ENCODE assay signal across 8 mouse cellular contexts in the genomic region with DNA sequence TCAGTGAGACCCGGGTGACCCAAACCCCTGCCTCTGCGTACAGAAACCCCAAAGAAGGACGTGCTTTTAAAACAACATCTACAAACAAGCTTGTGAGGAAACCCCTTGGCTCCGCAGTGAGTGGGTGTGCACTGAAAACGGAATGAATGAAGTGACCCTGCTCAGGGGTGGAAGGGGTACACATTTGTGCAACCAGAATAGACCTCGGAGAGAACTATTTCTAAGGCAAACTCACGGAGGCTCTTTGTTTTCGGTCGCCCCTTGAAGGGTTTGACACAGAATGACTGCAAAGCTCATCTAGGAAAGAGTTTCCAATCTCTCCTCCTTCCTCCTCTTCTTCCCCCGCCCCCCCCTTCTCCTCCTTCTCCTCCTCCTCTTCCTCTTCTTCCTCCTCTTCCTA.
DNase-seq lines count a peak whose midpoint lies in the region; ATAC-seq and TF ChIP-seq lines count a peak whose summit lies in the region.

No protein-coding gene starts in this region.

- WGBS in kidney, embryonic 16.5 days, result 23% methylated on average over 9 of the region's 10 CpGs
- WGBS in forebrain, embryonic 12.5 days, result 5% methylated on average over 9 of the region's 10 CpGs
- 31% methylated on average over 10 of the region's 10 CpGs for WGBS in intestine, embryonic 15.5 days
- 24% methylated on average over 9 of the region's 10 CpGs for WGBS in midbrain, postnatal 0 days

- H3K4me1 ChIP-seq in kidney, embryonic 16.5 days (ENCODE audit: insufficient read depth, low read length), result peaks cover 46% of the 10 kb centered on the region
- H3K4me1 ChIP-seq in forebrain, embryonic 12.5 days, result peaks cover 57% of the 10 kb centered on the region
- peaks cover 29% of the 10 kb centered on the region for H3K4me1 ChIP-seq in intestine, embryonic 15.5 days (replicated peaks)
- H3K4me1 ChIP-seq in midbrain, postnatal 0 days (ENCODE audit: insufficient read depth, low read length), result 0 out of 2 replicates have a peak, but pooled peaks cover 3% of the 10 kb centered on the region

- no peaks in the 10 kb centered on the region for H3K27me3 ChIP-seq in kidney, embryonic 16.5 days (ENCODE audit: insufficient read depth, low read length)
- H3K27me3 ChIP-seq in forebrain, embryonic 12.5 days, result no peaks in the 10 kb centered on the region
- no peaks in the 10 kb centered on the region for H3K27me3 ChIP-seq in intestine, embryonic 15.5 days (replicated peaks)
- H3K27me3 ChIP-seq in midbrain, postnatal 0 days (ENCODE audit: insufficient read depth, low read length), result no peaks in the 10 kb centered on the region

- TF ChIP-seq CTCF in midbrain, postnatal 0 days (IDR thresholded peaks at IDR 0.05), result no peak

- no peak for DNase-seq in kidney, postnatal 10 days
- no peak for DNase-seq in midbrain, postnatal 0 days (ENCODE audit: low spot score)
- DNase-seq in spleen, postnatal 10 days (ENCODE audit: low spot score in 2 of 2), result no peak
- DNase-seq in left cerebral cortex, adult 8-10 months (ENCODE audit: low spot score in 2 of 2), result no peak

- H3K4me2 ChIP-seq in kidney, embryonic 16.5 days (replicated peaks; ENCODE audit: low read depth, low read length), result peak overlapping the region; percentile 56
- H3K4me2 ChIP-seq in forebrain, embryonic 12.5 days, result peak overlapping the region; percentile 58
- peak overlapping the region; percentile 73 for H3K4me2 ChIP-seq in intestine, embryonic 15.5 days (replicated peaks)
- H3K4me2 ChIP-seq in midbrain, postnatal 0 days (ENCODE audit: low read depth, low read length, poor library complexity, severe bottlenecking), result peak overlapping the region; percentile 65

- H3K27ac ChIP-seq in kidney, embryonic 16.5 days (ENCODE audit: low read length), result peak overlapping the region; percentile 76; the same call in 1 of the 2 replicates
- peak overlapping the region; percentile 51; the same call in 1 of the 2 replicates for H3K27ac ChIP-seq in forebrain, embryonic 12.5 days
- H3K27ac ChIP-seq in intestine, embryonic 15.5 days, result no peak overlapping the region
- no peak overlapping the region for H3K27ac ChIP-seq in midbrain, postnatal 0 days (ENCODE audit: low read depth, low read length)

- H3K36me3 ChIP-seq in kidney, embryonic 16.5 days (ENCODE audit: insufficient read depth, low read length), result 0 out of 2 replicates have a peak, but pooled peaks cover 5% of the 10 kb centered on the region
- H3K36me3 ChIP-seq in forebrain, embryonic 12.5 days (replicated peaks), result no peaks in the 10 kb centered on the region
- H3K36me3 ChIP-seq in intestine, embryonic 15.5 days, result no peaks in the 10 kb centered on the region
- no peaks in the 10 kb centered on the region for H3K36me3 ChIP-seq in midbrain, postnatal 0 days (ENCODE audit: insufficient read depth, low read length)

- no peak for ATAC-seq in kidney, embryonic 16.5 days (ENCODE audit: low FRiP score, low TSS enrichment)
- ATAC-seq in forebrain, embryonic 12.5 days (ENCODE audit: low FRiP score), result no peak
- no peak for ATAC-seq in intestine, embryonic 15.5 days
- no peak for ATAC-seq in midbrain, postnatal 0 days (ENCODE audit: low FRiP score)
- ATAC-seq in monocyte, adult 5-6 weeks (replicated peaks; ENCODE audit: insufficient number of reproducible peaks, low FRiP score, low TSS enrichment, poor library complexity, severe bottlenecking), result no peak

- no peak overlapping the region for H3K9ac ChIP-seq in kidney, embryonic 16.5 days (replicated peaks; ENCODE audit: low read length)
- H3K9ac ChIP-seq in forebrain, embryonic 12.5 days, result peak overlapping the region; percentile 48
- no peak overlapping the region for H3K9ac ChIP-seq in intestine, embryonic 15.5 days
- no peak overlapping the region for H3K9ac ChIP-seq in midbrain, postnatal 0 days (replicated peaks; ENCODE audit: low read length, poor library complexity, severe bottlenecking)

- H3K4me3 ChIP-seq in kidney, embryonic 16.5 days (ENCODE audit: low read length), result peak overlapping the region; percentile 20; the same call in 1 of the 2 replicates
- H3K4me3 ChIP-seq in forebrain, embryonic 12.5 days (replicated peaks), result peak overlapping the region; percentile 31
- H3K4me3 ChIP-seq in intestine, embryonic 15.5 days (replicated peaks), result no peak overlapping the region
- no peak overlapping the region for H3K4me3 ChIP-seq in midbrain, postnatal 0 days (ENCODE audit: low read depth, low read length)

- H3K9me3 ChIP-seq in kidney, embryonic 16.5 days (ENCODE audit: low read length), result no peaks in the 10 kb centered on the region
- H3K9me3 ChIP-seq in forebrain, embryonic 12.5 days, result no peaks in the 10 kb centered on the region
- H3K9me3 ChIP-seq in intestine, embryonic 15.5 days, result no peaks in the 10 kb centered on the region
- no peaks in the 10 kb centered on the region for H3K9me3 ChIP-seq in midbrain, postnatal 0 days (ENCODE audit: low read length)

Comparison
In these comparisons a context has a peak if more than half of its experiments do, and no peak if none do; other contexts are left out.
1. H3K27ac ChIP-seq: peak in kidney, embryonic 16.5 days (single experiment) and forebrain, embryonic 12.5 days (single experiment); none in intestine, embryonic 15.5 days (single experiment) and midbrain, postnatal 0 days (single experiment).
2. H3K4me3 ChIP-seq: peak in kidney, embryonic 16.5 days (single experiment) and forebrain, embryonic 12.5 days (single experiment); none in intestine, embryonic 15.5 days (single experiment) and midbrain, postnatal 0 days (single experiment).
3. Peak in every context shown above with its lines, with median percentiles within 50 percentile points of each other: H3K4me2 ChIP-seq.